Mouse (Mus musculus): ENCODE data around the gene Ssh1.

Ssh1 gene

GRCm38 (mm10) chr5:113993031-113993486, 635 bp downstream of the Ssh1 start:
- DNase-seq (ENCODE audit: low spot score) = no peak

- DNase-seq (ENCODE audit: low spot score) = no peak
Observed at GRCm38 (mm10) chr5:113992339-113992831, 1.3 kb downstream of the Ssh1 start.

GRCm38 (mm10) chr5:113991141-113991540, 2.6 kb downstream of the Ssh1 start:
- no peak for DNase-seq (ENCODE audit: low spot score)

DNA sequence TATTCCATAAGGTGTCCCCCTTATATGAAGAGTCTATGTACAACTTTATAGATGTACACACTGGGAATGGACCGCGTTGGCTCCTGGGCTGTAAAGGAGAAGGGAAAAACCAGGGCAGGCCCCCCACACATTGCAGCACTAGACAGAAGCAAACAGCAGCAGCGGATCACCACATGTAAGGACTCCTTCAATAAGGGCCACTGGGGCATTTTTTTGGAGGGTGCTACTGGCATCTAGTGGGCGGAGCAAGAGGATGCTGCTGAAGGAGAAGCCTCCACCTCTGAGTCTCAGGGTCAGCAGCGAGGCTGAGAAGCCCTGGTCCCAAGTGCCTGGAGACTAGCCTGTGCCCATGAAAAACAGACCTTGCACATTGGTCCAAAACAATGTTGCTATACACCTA, 3.1 kb downstream of the Ssh1 start:
- no peak for DNase-seq (ENCODE audit: low spot score)

DNA sequence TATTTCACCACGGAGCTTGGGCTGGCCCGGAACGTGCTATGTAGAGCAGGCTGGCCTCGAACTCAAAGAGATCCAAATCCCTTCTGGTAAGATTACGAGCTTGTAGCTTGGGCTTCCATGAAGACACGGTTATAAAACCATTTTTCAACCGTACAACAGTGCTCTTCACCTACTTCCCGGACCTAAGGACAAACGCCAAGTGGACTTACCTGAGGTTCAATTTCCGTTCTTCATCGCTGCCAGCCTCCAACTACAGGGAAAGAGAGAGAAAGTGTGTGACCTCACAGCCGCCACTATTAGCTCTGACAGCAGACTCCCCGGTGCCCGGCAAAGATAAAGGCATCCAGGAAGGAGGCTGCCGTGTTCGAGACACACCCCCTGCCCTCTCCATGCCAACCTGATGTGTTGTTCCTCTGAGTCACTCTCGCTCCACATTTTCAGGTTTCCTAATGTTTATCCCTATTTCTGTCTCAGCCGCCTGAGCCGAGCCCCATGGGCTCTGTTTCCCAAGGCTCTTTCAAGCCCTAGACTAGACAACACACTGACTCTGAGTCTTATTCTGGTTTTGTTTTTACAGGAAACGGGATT, 4.2 kb downstream of the Ssh1 start:
- no peak for DNase-seq (ENCODE audit: low spot score)

- no peak for DNase-seq (ENCODE audit: low spot score)
Observed at GRCm38 (mm10) chr5:113986182-113986961, 7.3 kb downstream of the Ssh1 start.

- DNase-seq (ENCODE audit: low spot score) = no peak
Observed at GRCm38 (mm10) chr5:113985737-113986136, 8.0 kb downstream of the Ssh1 start.

DNA sequence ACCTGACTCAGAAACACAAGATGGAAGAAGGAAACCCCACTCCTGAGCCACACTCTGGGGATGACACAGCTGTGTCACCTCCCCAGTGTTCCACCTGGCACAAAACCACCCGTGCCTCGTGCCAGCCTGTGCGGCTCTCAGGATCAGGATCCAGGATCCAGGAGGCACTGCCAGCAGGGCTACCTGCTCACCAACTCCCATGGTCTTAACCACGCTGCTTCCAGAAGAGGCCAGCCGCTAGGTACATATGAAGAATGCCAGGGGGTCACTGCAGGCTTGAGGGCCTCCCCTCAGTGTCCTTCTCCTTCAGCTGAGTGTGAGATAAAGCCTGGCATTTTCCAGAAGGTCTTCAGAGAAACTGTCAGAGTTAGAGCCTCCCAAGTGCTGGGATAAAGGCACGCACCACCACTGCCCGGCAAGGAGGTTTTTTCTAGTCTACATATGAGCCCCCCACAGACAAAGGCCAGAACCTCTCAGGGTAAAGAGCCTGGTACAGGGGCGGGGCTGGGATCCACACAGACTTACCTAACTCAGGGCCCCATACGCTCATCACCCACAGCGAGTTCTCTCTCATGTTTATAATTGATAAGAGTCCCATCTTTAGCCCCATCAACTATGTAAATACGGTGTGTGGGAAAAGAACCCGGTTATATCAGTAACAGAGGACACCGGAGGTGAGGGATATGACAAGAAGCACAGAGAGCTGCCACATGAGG, 9.5 kb downstream of the Ssh1 start:
- no peak for DNase-seq (ENCODE audit: low spot score)

GRCm38 (mm10) chr5:113983541-113983940, 10.2 kb downstream of the Ssh1 start:
- no peak for DNase-seq (ENCODE audit: low spot score)

- DNase-seq (ENCODE audit: low spot score) = no peak
Observed at GRCm38 (mm10) chr5:113981843-113982242, 11.9 kb downstream of the Ssh1 start.

- DNase-seq (ENCODE audit: low spot score) = no peak
Observed at GRCm38 (mm10) chr5:113981171-113981570, 12.5 kb downstream of the Ssh1 start.

- no peak for DNase-seq (ENCODE audit: low spot score)
Observed at GRCm38 (mm10) chr5:113980511-113980910, 13.2 kb downstream of the Ssh1 start.

DNA sequence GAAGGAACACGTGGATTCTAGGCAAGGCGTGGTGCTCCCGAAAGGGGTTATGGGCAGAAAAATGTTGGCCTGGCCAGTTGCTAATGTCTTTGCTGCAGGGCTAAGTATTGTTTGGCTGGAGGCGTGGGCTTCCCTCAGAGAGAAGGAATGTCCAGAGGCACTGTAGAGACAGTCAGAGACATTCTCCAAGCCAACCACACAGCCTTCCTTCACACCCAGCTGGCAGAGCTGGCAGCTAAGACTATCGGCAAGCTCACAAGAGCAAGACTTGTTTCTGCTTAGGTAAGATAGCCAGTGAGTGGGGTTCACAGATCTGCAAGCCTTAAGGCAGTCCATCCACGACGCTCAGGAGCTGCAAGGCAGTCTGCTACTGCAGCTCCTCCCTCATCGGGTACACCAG, 16.4 kb downstream of the Ssh1 start:
- no peak for DNase-seq (ENCODE audit: low spot score)

DNA sequence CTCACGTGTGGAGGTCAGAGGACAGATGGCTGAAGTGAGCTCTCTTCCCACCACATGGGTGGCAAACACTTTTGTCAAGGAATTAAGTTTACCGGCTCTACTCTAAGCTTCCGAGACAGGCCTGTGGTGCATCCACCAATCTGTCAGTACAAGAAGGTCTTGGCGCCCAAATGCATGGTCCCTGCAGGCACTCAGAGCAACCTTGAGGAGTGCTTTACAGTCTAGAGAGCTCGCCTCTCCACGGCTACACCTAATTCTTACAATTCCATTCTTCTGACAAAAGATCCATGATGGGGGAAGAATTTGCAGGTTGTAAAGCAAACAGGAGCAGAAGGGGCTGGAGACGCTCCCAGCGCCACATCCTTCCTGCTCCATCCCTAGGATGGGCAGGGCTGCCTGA, 17.1 kb downstream of the Ssh1 start:
- DNase-seq (ENCODE audit: low spot score) = no peak

GRCm38 (mm10) chr5:113975538-113976215, 18.0 kb downstream of the Ssh1 start:
- no peak for DNase-seq (ENCODE audit: low spot score)

- DNase-seq (ENCODE audit: low spot score) = no peak
Observed at GRCm38 (mm10) chr5:113974576-113974975, 19.1 kb downstream of the Ssh1 start.

DNA sequence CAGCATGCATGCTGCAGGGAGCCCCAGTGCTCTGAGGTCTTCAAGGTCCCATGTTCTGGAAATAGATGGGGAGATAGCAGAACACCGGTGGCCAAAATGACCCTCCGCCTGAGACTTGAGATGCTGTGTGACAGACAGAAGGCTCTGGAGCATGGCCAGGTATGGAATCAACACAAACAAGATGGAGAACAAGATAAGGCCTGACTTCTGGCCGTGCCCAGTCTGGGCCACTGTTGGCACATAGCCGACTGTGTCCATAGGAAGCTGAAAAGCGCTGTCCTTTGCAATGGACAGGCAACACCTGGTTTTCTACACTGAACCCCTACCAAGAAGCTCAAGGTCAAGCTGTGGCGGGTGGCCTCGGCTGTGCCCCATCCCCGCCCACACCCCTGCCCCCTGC, 19.9 kb downstream of the Ssh1 start:
- no peak for DNase-seq (ENCODE audit: low spot score)

- DNase-seq (ENCODE audit: low spot score) = no peak
Observed at GRCm38 (mm10) chr5:113972589-113973515, 20.8 kb downstream of the Ssh1 start.

DNA sequence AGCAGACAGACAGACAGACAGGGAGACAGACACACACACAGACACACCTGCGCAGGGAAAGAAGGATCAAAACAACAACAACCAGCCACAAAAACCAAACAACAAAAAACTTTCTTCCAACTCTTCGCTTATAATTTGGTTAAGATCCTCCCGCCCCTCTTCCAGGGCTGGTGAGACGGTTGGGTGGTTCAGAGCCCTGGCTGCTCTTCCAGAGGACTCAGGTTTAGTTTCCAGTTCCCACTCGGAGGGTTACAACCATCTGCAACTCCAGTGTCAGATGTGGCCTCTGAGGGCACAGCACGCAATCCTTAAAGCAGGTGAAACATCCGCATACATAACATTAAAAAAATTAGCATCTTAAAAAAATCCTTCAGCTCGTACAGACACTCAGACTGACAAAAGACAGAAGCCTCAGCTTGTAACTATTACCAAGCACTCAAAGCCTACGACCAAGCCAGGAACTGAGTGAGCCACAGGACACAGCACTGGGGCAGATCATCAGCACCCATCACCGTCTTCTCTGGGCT, 22.2 kb downstream of the Ssh1 start:
- DNase-seq (ENCODE audit: low spot score) = no peak

GRCm38 (mm10) chr5:113968371-113968770, 25.3 kb downstream of the Ssh1 start:
- DNase-seq (ENCODE audit: low spot score) = no peak
